Mouse (Mus musculus) E14TG2a.4 (cell line): ENCODE measurements around the gene Slc15a4.

ENCODE experiments used
- CTCF ChIP-seq: conservative IDR thresholded peaks from 2 replicates; pipeline ENCODE4 v1.5.1; 2014; ENCODE audit warnings: low read length
- POU5F1 ChIP-seq: IDR thresholded peaks from 2 replicates; pipeline ENCODE4 v1.6.1; 2014; ENCODE audit warnings: low read length, borderline replicate concordance

- no peak for TF ChIP-seq CTCF
- TF ChIP-seq POU5F1: no peak
Observed at GRCm38 (mm10) chr5:127546585-127546991, 86.1 kb downstream of the Slc15a4 start.
